Mouse (Mus musculus) testis, adult 2 months (tissue): ENCODE results near the gene Enoph1.

Source experiments
- CTCF ChIP-seq: fragments of 200-500 bp; IDR thresholded peaks from 2 replicates; pipeline ENCODE4 v1.5.1; 2012; ENCODE audit warnings: low read depth, mild to moderate bottlenecking, inconsistent platforms, low read length, moderate library complexity; ENCODE audit not compliant: control insufficient read depth, insufficient read depth, insufficient replicate concordance
- POLR2A ChIP-seq: fragments of 200-500 bp; IDR thresholded peaks from 2 replicates; pipeline ENCODE4 v1.6.1; 2012; ENCODE audit warnings: low read depth, mild to moderate bottlenecking, inconsistent platforms, low read length, moderate library complexity; ENCODE audit not compliant: control insufficient read depth

DNA sequence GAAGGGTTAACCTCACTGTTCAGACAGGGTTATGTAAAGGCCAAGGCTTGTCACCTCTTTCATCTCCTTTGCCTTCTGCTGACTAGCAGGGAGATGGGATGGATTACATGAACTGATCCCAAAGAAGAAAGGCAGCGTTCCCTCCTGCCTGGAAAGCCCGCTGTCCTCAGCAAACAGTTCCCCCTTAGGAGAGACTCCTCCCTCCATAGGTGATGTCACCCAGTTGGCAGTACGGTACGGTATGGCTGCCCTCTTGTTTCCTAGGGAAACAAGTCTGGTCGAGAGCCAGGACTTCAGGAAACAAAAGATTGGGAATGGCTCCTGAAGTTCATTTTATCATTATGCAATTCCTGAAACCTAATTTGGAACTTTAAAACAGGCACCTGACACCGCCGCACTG, 8.1 kb downstream of the Enoph1 start:
- TF ChIP-seq POLR2A = no peak
- no peak for TF ChIP-seq CTCF
